Mouse (Mus musculus) layer of hippocampus, adult 8-10 months (tissue): ENCODE measurements around the gene Hspb6. TPM values are rescaled to one million over a fixed set of nuclear protein-coding genes. Genes with fewer than 3 reads are reported as not detected.

Experiments used
- microRNA-seq, 2 experiments: library from miRNA; unstranded; fragments of <30 nt; microRNA quantifications; one replicate each; pipeline ENCODE4 v1.2.0; 2022
- total RNA-seq, 4 experiments: library from RNA; stranded (reverse); gene quantifications; 2 replicates each; pipeline ENCODE4 v1.2.4; 2022

Gene Hspb6
- total RNA-seq, 4 experiments from 2014 or later: 3.2 to 10.3 (median 6.5) TPM

Small RNA genes within 50 kb of the gene (microRNA-seq; reads per million reads assigned to microRNA genes)
- gene Gm38670 (0.25 to 0.96 reads per million in 2 experiments), gene Mir3569 (0.32 to 1.0 reads per million in 2 experiments)

Other genes with a start within 250 kb of the Hspb6 start
- gene Alkbh6, start 243.5 kb upstream of the Hspb6 start, total RNA-seq: 10 to 100 TPM; 52.8 to 69.5 (median 65.3) TPM
- 10 to 100 TPM in 3 of 4 experiments, 1 to 10 TPM in 1; 9.6 to 21.2 (median 15.0) TPM for gene Syne4, start 237.4 kb upstream of the Hspb6 start, total RNA-seq
- under 1 TPM; 0.53 to 0.82 (median 0.66) TPM for gene E130208F15Rik, start 230.4 kb upstream of the Hspb6 start, total RNA-seq
- gene Sdhaf1, start 228.3 kb upstream of the Hspb6 start, total RNA-seq: 1 to 10 TPM; 6.7 to 9.9 (median 8.4) TPM
- gene Lrfn3, start 189.4 kb upstream of the Hspb6 start, total RNA-seq: 10 to 100 TPM; 28.2 to 31.6 (median 29.2) TPM
- gene Tyrobp, start 138.4 kb upstream of the Hspb6 start, total RNA-seq: 100 to 1,000 TPM in 2 of 4 experiments, 10 to 100 TPM in 2; 24.9 to 572 (median 243) TPM
- 1 to 10 TPM in 3 of 4 experiments, not detected in 1; 1.8 to 3.3 (median 2.3) TPM for gene Hcst, start 132.3 kb upstream of the Hspb6 start, total RNA-seq
- 1 to 10 TPM; 2.8 to 4.1 (median 3.2) TPM for gene Nfkbid, start 130.4 kb upstream of the Hspb6 start, total RNA-seq
- 1,000 to 10,000 TPM; 1,209 to 1,263 (median 1,238) TPM for gene Aplp1, start 106.6 kb upstream of the Hspb6 start, total RNA-seq
- gene Kirrel2, start 94.5 kb upstream of the Hspb6 start, total RNA-seq: 10 to 100 TPM in 3 of 4 experiments, 1 to 10 TPM in 1; 9.6 to 13.7 (median 11.2) TPM
- 1 to 10 TPM; 1.5 to 1.9 (median 1.6) TPM for gene Nphs1, start 93.9 kb upstream of the Hspb6 start, total RNA-seq
- gene Prodh2, start 58.6 kb upstream of the Hspb6 start, total RNA-seq: under 1 TPM in 1 of 4 experiments, not detected in 3; 0.56 TPM
- 100 to 1,000 TPM in 3 of 4 experiments, 10 to 100 TPM in 1; 99.8 to 118 (median 110) TPM for gene Arhgap33, start 17.1 kb upstream of the Hspb6 start, total RNA-seq
- 1 to 10 TPM; 4.4 to 8.9 (median 6.1) TPM for gene Proser3, start 121 bp downstream of the Hspb6 start, total RNA-seq
- 10 to 100 TPM; 41.3 to 54.0 (median 46.9) TPM for gene Lin37, start 7.7 kb downstream of the Hspb6 start, total RNA-seq
- gene U2af1l4, start 11.1 kb downstream of the Hspb6 start, total RNA-seq: 10 to 100 TPM; 68.2 to 81.1 (median 78.7) TPM
- gene Gm49396, start 11.2 kb downstream of the Hspb6 start, total RNA-seq: 10 to 100 TPM in 2 of 4 experiments, 1 to 10 TPM in 2; 6.3 to 14.8 (median 11.1) TPM
- gene Psenen, start 11.4 kb downstream of the Hspb6 start, total RNA-seq: 10 to 100 TPM; 85.9 to 91.0 (median 88.4) TPM
- gene Igflr1, start 13.2 kb downstream of the Hspb6 start, total RNA-seq: 1 to 10 TPM; 4.0 to 5.7 (median 4.6) TPM
- 10 to 100 TPM; 44.1 to 60.2 (median 56.1) TPM for gene Kmt2b, start 36.5 kb downstream of the Hspb6 start, total RNA-seq
- gene Zbtb32, start 46.7 kb downstream of the Hspb6 start, total RNA-seq: not detected
- gene Upk1a, start 60.7 kb downstream of the Hspb6 start, total RNA-seq: 1 to 10 TPM in 1 of 4 experiments, under 1 TPM in 2, not detected in 1; 0.39 to 1.2 (median 0.89) TPM
- gene Cox6b1, start 74.0 kb downstream of the Hspb6 start, total RNA-seq: 100 to 1,000 TPM; 631 to 661 (median 651) TPM
- gene Etv2, start 83.7 kb downstream of the Hspb6 start, total RNA-seq: not detected
- gene Rbm42, start 98.1 kb downstream of the Hspb6 start, total RNA-seq: 10 to 100 TPM; 61.9 to 71.5 (median 70.1) TPM
- gene Haus5, start 112.8 kb downstream of the Hspb6 start, total RNA-seq: 1 to 10 TPM; 5.7 to 8.3 (median 6.8) TPM
- not detected for gene Pmis2, start 119.4 kb downstream of the Hspb6 start, total RNA-seq
- gene 2200002J24Rik, start 146.7 kb downstream of the Hspb6 start, total RNA-seq: not detected
- 1 to 10 TPM; 1.1 to 2.1 (median 1.6) TPM for gene Atp4a, start 160.0 kb downstream of the Hspb6 start, total RNA-seq
- gene Tmem147, start 177.4 kb downstream of the Hspb6 start, total RNA-seq: 100 to 1,000 TPM; 110 to 119 (median 116) TPM
- not detected for gene Gapdhs, start 191.5 kb downstream of the Hspb6 start, total RNA-seq
- 10 to 100 TPM in 1 of 4 experiments, 1 to 10 TPM in 3; 7.8 to 11.8 (median 8.4) TPM for gene Sbsn, start 199.3 kb downstream of the Hspb6 start, total RNA-seq
- gene Dmkn, start 211.6 kb downstream of the Hspb6 start, total RNA-seq: 1 to 10 TPM in 1 of 4 experiments, under 1 TPM in 2, not detected in 1; 0.84 to 1.5 (median 0.95) TPM
- gene Krtdap, start 235.7 kb downstream of the Hspb6 start, total RNA-seq: not detected